In the genomic region with DNA sequence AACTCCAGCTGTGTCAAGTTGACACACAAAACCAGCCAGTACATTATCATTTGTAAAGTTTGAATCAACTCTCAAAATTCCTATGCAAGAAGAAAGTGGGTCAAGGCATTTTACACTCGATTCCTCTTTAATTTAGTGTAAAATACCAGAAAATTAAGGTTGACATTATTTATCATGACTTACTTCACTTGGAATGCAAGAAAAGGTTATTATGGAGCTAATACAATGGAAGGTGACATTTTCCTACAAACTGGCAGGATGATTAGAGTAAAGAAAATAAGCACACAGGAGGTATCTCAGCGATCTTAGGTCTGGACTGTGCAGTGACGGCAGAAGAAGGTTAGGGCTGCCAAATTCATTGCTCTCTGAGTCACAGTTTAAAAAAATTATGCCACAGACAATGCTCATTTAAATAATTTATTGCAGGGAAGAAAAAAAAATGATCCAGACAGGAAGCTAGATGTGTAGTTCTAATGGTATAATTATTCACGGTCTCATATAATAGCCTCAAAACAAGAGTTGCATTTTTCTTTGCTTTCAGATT, we compare ENCODE assay signal across 26 mouse cellular contexts.
DNase-seq lines count a peak whose midpoint lies in the region; ATAC-seq and TF ChIP-seq lines count a peak whose summit lies in the region.
"Had no signal": no experiment of that assay in that cellular context is flagged by ENCODE, and none has a peak within 500 bp of the region (broad histone marks: within the 10 kb centered on the region; RNA-seq: fewer than 3 reads in every experiment).

No protein-coding gene starts in this region.

- no peak for TF ChIP-seq CTCF in MEL (IDR thresholded peaks at IDR 0.05 in 2 of 3, conservative IDR thresholded peaks at IDR 0.05 in 1 of 3; ENCODE audit: control insufficient read depth in 1 of 3, insufficient read depth in 1 of 3, low read depth in 2 of 3, low read length in 3 of 3, poor library complexity in 1 of 3, severe bottlenecking in 1 of 3)

- no peaks in the 10 kb centered on the region for H3K36me3 ChIP-seq in MEL (ENCODE audit: control insufficient read depth in 1 of 2, insufficient read depth in 2 of 2, low read length in 2 of 2)
- no peaks in the 10 kb centered on the region for H3K36me3 ChIP-seq in myocyte (ENCODE audit: control insufficient read depth, insufficient read depth)
- H3K36me3 ChIP-seq: embryonic facial prominence, embryonic 12.5 days; embryonic facial prominence, embryonic 15.5 days; forebrain, embryonic 15.5 days; heart, embryonic 12.5 days; heart, embryonic 15.5 days; hindbrain, embryonic 10.5 days; hindbrain, embryonic 13.5 days; intestine, embryonic 15.5 days had no signal

- DNase-seq in frontal cortex, postnatal 25 days (ENCODE audit: low spot score in 2 of 2), result no peak
- no peak for DNase-seq in MEL (ENCODE audit: low read depth, low spot score)
- DNase-seq in Muller cell, postnatal 12 days (ENCODE audit: inconsistent ontology term), result peak; percentile 84
- DNase-seq in left cerebral cortex, adult 18-20 months (ENCODE audit: low spot score in 2 of 2), result no peak
- DNase-seq in kidney, adult 11 months, result no peak
- DNase-seq: adrenal gland, postnatal 10 days; cerebellum, adult 18-20 months; cerebellum, adult 9-10 months; cerebellum, postnatal 14 days; gastrocnemius, postnatal 25 days; heart, adult 18-20 months; heart, postnatal 10 days; heart, postnatal 36 days; kidney, adult 18-20 months had no signal

- no peak for TF ChIP-seq EP300 in MEL (IDR thresholded peaks at IDR 0.05; ENCODE audit: low read depth in 1 of 2, low read length in 2 of 2)

- no peaks in the 10 kb centered on the region for H3K4me1 ChIP-seq in MEL (ENCODE audit: control insufficient read depth in 1 of 2, insufficient read depth in 2 of 2, low read length in 2 of 2)
- H3K4me1 ChIP-seq: embryonic facial prominence, embryonic 12.5 days; embryonic facial prominence, embryonic 15.5 days; heart, embryonic 12.5 days; heart, embryonic 15.5 days; hindbrain, embryonic 10.5 days; hindbrain, embryonic 13.5 days; intestine, embryonic 15.5 days had no signal

- peak overlapping the region; percentile 20 for H3K4me2 ChIP-seq in myocyte (ENCODE audit: low read depth)
- H3K4me2 ChIP-seq: embryonic facial prominence, embryonic 12.5 days; embryonic facial prominence, embryonic 15.5 days; forebrain, embryonic 15.5 days; heart, embryonic 12.5 days; heart, embryonic 15.5 days; hindbrain, embryonic 13.5 days; intestine, embryonic 15.5 days had no signal

- no peaks in the 10 kb centered on the region for H3K9me3 ChIP-seq in MEL (replicated peaks; ENCODE audit: insufficient read depth, low read length)
- H3K9me3 ChIP-seq: embryonic facial prominence, embryonic 12.5 days; embryonic facial prominence, embryonic 15.5 days; forebrain, embryonic 15.5 days; heart, embryonic 12.5 days; heart, embryonic 15.5 days; hindbrain, embryonic 10.5 days; hindbrain, embryonic 13.5 days; intestine, embryonic 15.5 days had no signal

- H3K27ac ChIP-seq in MEL (ENCODE audit: control insufficient read depth, low read depth, low read length), result no peak overlapping the region
- H3K27ac ChIP-seq: embryonic facial prominence, embryonic 12.5 days; embryonic facial prominence, embryonic 15.5 days; forebrain, embryonic 15.5 days; heart, embryonic 15.5 days; hindbrain, embryonic 10.5 days; hindbrain, embryonic 13.5 days; intestine, embryonic 15.5 days had no signal

- H3K4me3 ChIP-seq in MEL (ENCODE audit: control insufficient read depth in 1 of 2, insufficient read depth in 1 of 2, low read depth in 2 of 2, low read length in 2 of 2) (peak overlapping the region in 1 of 2 experiments; percentile 39; a peak in 2 of 4 replicates), myocyte (no peak overlapping the region)
- H3K4me3 ChIP-seq: embryonic facial prominence, embryonic 12.5 days; embryonic facial prominence, embryonic 15.5 days; forebrain, embryonic 15.5 days; heart, embryonic 12.5 days; heart, embryonic 15.5 days; hindbrain, embryonic 10.5 days; hindbrain, embryonic 13.5 days; intestine, embryonic 15.5 days had no signal

- H3K9ac ChIP-seq in MEL (ENCODE audit: control insufficient read depth, low read depth, low read length, poor library complexity, severe bottlenecking), result no peak overlapping the region
- H3K9ac ChIP-seq: embryonic facial prominence, embryonic 12.5 days; embryonic facial prominence, embryonic 15.5 days; forebrain, embryonic 15.5 days; heart, embryonic 12.5 days; heart, embryonic 15.5 days; hindbrain, embryonic 13.5 days; intestine, embryonic 15.5 days had no signal

- TF ChIP-seq RAD21 in MEL (IDR thresholded peaks at IDR 0.05; ENCODE audit: low read depth, low read length), result no peak

- H3K79me2 ChIP-seq in MEL (ENCODE audit: control insufficient read depth, insufficient read depth, low read length, poor library complexity) (no peaks in the 10 kb centered on the region), myocyte (ENCODE audit: control insufficient read depth, insufficient read depth) (no peaks in the 10 kb centered on the region)

- H3K27me3 ChIP-seq in MEL (ENCODE audit: control insufficient read depth in 1 of 2, insufficient read depth in 2 of 2, low read length in 2 of 2) (no peaks in the 10 kb centered on the region; a peak in 1 of 4 replicates), myocyte (ENCODE audit: control insufficient read depth, insufficient read depth, insufficient read length) (no peaks in the 10 kb centered on the region)
- H3K27me3 ChIP-seq: embryonic facial prominence, embryonic 12.5 days; embryonic facial prominence, embryonic 15.5 days; forebrain, embryonic 15.5 days; heart, embryonic 12.5 days; heart, embryonic 15.5 days; hindbrain, embryonic 13.5 days; intestine, embryonic 15.5 days had no signal

- TF ChIP-seq POLR2A in MEL (IDR thresholded peaks at IDR 0.05; ENCODE audit: control insufficient read depth in 1 of 2, insufficient read depth in 1 of 2, low read depth in 1 of 2, low read length in 2 of 2, poor library complexity in 1 of 2), result no peak
- TF ChIP-seq POLR2A in myocyte (IDR thresholded peaks at IDR 0.05; ENCODE audit: insufficient read length, low read depth), result no peak

- peak; percentile 70 for ATAC-seq in frontal cortex, adult (ENCODE audit: low TSS enrichment)
- ATAC-seq: activated CD4-positive, CD25-positive, alpha-beta regulatory T cell, adult 4 months; hindbrain, embryonic 16.5 days; intestine, embryonic 15.5 days had no signal

- H3ac ChIP-seq in myocyte (ENCODE audit: control insufficient read depth, insufficient read length), result no peak overlapping the region

TF ChIP-seq in MEL, 35 proteins besides CTCF, POLR2A, EP300 and RAD21:
- TF ChIP-seq ZNF384 (IDR thresholded peaks at IDR 0.05; ENCODE audit: low read depth, low read length) (0 out of 2 replicates have a peak, but pooled peaks have one; percentile 24), MYB (IDR thresholded peaks at IDR 0.05; ENCODE audit: low read depth, low read length) (no peak), MXI1 (IDR thresholded peaks at IDR 0.05; ENCODE audit: low read depth, low read length) (no peak), RCOR1 (IDR thresholded peaks at IDR 0.05; ENCODE audit: low read depth, low read length) (no peak), NELFE (IDR thresholded peaks at IDR 0.05; ENCODE audit: low read depth, low read length) (no peak), TBP (IDR thresholded peaks at IDR 0.05; ENCODE audit: low read depth, low read length) (no peak), JUND (IDR thresholded peaks at IDR 0.05; ENCODE audit: low read depth, low read length) (no peak)
TF ChIP-seq in MEL: peak in this region for 1.

TF ChIP-seq in myocyte, 11 proteins besides CTCF, POLR2A, EP300 and RAD21:
- TF ChIP-seq E2F4 (IDR thresholded peaks at IDR 0.05; ENCODE audit: insufficient read depth) (no peak), CEBPB (IDR thresholded peaks at IDR 0.05; ENCODE audit: insufficient read depth, poor library complexity, severe bottlenecking) (no peak), POLR2AphosphoS2 (IDR thresholded peaks at IDR 0.05; ENCODE audit: insufficient read length, low read depth) (no peak), REST (IDR thresholded peaks at IDR 0.05; ENCODE audit: insufficient read depth, insufficient read length) (no peak), MAX (IDR thresholded peaks at IDR 0.05; ENCODE audit: low read depth) (no peak), SRF (IDR thresholded peaks at IDR 0.05; ENCODE audit: control insufficient read depth, insufficient read length, low read depth) (no peak), TCF12 (IDR thresholded peaks at IDR 0.05; ENCODE audit: insufficient read depth, poor library complexity, severe bottlenecking) (no peak), MYOD1 (IDR thresholded peaks at IDR 0.05; ENCODE audit: control insufficient read depth in 1 of 3, insufficient read length in 2 of 3, low read depth in 2 of 3) (no peak), MYOG (IDR thresholded peaks at IDR 0.05; ENCODE audit: control insufficient read depth in 1 of 3, insufficient read depth in 1 of 3, insufficient read length in 2 of 3, low read depth in 2 of 3) (no peak), USF1 (IDR thresholded peaks at IDR 0.05; ENCODE audit: low read depth) (no peak)
